Mouse (Mus musculus): ENCODE results near the gene Myo16. TPM values are rescaled to one million over a fixed set of nuclear protein-coding genes. Genes with fewer than 3 reads are reported as not detected.

Gene Myo16
- polyA plus RNA-seq, 1 experiment: 0.44 TPM

DNA sequence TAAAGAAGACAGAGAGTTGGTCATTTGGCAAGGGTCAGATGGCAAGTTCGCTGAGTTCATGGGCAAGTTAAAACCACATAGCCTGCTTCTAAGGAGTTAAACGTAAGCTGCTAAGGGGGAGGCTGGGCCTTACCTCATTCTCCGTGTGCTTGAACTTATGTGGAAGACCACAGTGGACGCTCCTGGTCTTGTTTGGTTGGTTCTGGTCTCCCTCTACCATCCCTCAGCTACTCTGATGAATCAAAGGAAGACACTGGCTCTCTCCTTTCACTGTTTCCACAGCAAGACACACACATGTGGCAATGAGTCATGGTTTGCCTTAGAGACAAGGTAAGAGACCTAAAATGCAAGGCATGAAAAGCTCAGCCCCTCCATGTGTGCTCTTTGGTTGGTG is 453.1 kb downstream of the Myo16 start:
- Histone ChIP-seq H3K4me3 (ENCODE audit: control insufficient read depth, low read depth, low read length) (no peak overlapping the region), H3K36me3 (ENCODE audit: control insufficient read depth, insufficient read depth, low read length) (no peaks in the 10 kb centered on the region), H3K4me1 (ENCODE audit: control insufficient read depth, insufficient read depth, low read length) (no peaks in the 10 kb centered on the region), H3K27ac (ENCODE audit: control insufficient read depth, insufficient read depth, low read depth, low read length) (no peak overlapping the region), H3K27me3 (ENCODE audit: control insufficient read depth, insufficient read depth, low read length) (no peaks in the 10 kb centered on the region)
- TF ChIP-seq POLR2A (IDR thresholded peaks at IDR 0.05; ENCODE audit: control insufficient read depth, low read depth, low read length) (no peak), CTCF (IDR thresholded peaks at IDR 0.05; ENCODE audit: control insufficient read depth, insufficient read depth, insufficient replicate concordance, low read depth, low read length) (no peak)

DNA sequence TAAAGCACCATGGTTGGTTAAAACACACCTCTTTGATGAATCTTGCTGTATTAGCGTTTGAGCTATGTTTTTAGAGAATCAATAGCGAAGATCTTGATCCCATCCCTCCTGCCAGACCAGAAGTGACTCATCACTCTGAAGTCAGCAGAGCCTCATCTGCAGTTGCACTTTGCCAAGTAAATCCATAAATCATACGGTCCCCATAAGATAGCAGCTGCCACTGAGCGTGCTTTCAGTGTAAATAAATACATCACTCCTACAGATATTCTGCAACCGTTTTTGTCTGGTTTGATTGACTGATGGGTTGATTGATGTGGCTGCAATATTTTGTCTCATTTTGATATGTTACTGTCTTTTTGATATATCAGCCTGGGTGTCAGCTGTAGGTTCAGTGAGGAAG is 457.9 kb downstream of the Myo16 start:
- TF ChIP-seq POLR2A (IDR thresholded peaks at IDR 0.05; ENCODE audit: control insufficient read depth, low read depth, low read length) (no peak), CTCF (IDR thresholded peaks at IDR 0.05; ENCODE audit: control insufficient read depth, insufficient read depth, insufficient replicate concordance, low read depth, low read length) (no peak)
- no peak overlapping the region for H3K4me3 ChIP-seq (ENCODE audit: control insufficient read depth, low read depth, low read length)
- no peaks in the 10 kb centered on the region for H3K4me1 ChIP-seq (ENCODE audit: control insufficient read depth, insufficient read depth, low read length)

DNA sequence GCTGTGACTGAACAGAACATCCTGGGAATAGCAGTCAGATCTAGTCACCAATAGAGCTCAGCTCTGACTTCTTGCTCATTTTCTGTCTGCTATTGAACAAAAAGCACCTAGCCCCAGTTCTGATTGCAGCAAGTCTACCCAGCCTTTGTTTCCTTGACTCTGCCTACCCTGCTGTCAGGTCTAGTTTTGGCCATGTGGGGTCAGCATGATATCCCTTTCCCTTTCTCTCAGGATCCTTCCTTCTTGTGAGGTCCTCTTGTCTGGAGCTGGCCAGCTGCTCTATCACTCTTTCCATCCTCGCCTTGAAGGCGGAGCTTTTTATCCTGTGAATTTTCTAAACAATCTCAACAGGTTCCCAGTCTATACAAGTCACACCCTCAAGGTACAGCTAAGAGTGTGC is 459.7 kb downstream of the Myo16 start:
- no peak overlapping the region for H3K4me3 ChIP-seq (ENCODE audit: control insufficient read depth, low read depth, low read length)
- H3K27me3 ChIP-seq (ENCODE audit: control insufficient read depth, insufficient read depth, low read length): no peaks in the 10 kb centered on the region
- no peak overlapping the region for H3K27ac ChIP-seq (ENCODE audit: control insufficient read depth, insufficient read depth, low read depth, low read length)
- H3K4me1 ChIP-seq (ENCODE audit: control insufficient read depth, insufficient read depth, low read length): no peaks in the 10 kb centered on the region
- no peak for TF ChIP-seq CTCF (IDR thresholded peaks at IDR 0.05; ENCODE audit: control insufficient read depth, insufficient read depth, insufficient replicate concordance, low read depth, low read length)
- TF ChIP-seq POLR2A (IDR thresholded peaks at IDR 0.05; ENCODE audit: control insufficient read depth, low read depth, low read length): no peak
- H3K36me3 ChIP-seq (ENCODE audit: control insufficient read depth, insufficient read depth, low read length): no peaks in the 10 kb centered on the region

More for the DNA sequence above, 457.9 kb downstream of the Myo16 start:
- Histone ChIP-seq H3K27me3 (ENCODE audit: control insufficient read depth, insufficient read depth, low read length) (no peaks in the 10 kb centered on the region), H3K36me3 (ENCODE audit: control insufficient read depth, insufficient read depth, low read length) (no peaks in the 10 kb centered on the region), H3K27ac (ENCODE audit: control insufficient read depth, insufficient read depth, low read depth, low read length) (no peak overlapping the region)

DNA sequence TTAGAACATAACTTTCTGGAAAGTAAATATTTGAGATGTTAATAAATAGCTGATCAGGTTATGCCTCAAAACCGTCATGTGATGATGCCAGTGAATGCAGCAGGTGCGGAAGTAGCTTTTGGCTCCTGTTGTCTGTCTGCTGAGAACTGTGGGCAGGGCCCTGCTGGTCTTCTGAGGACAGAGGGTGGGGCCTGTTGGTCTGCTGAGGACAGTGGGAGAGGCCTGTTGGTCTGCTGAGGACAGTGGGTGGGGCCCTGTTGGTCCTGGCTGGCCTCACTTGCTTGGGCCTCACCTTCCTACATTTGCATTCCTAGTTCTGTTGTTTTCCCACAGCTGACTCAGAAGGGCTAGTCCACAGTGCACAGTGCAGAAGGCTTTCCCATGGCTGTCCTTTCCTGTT is 466.0 kb downstream of the Myo16 start:
- Histone ChIP-seq H3K4me3 (ENCODE audit: control insufficient read depth, low read depth, low read length) (no peak overlapping the region), H3K27ac (ENCODE audit: control insufficient read depth, insufficient read depth, low read depth, low read length) (no peak overlapping the region), H3K27me3 (ENCODE audit: control insufficient read depth, insufficient read depth, low read length) (no peaks in the 10 kb centered on the region), H3K36me3 (ENCODE audit: control insufficient read depth, insufficient read depth, low read length) (no peaks in the 10 kb centered on the region), H3K4me1 (ENCODE audit: control insufficient read depth, insufficient read depth, low read length) (no peaks in the 10 kb centered on the region)
- TF ChIP-seq CTCF (IDR thresholded peaks at IDR 0.05; ENCODE audit: control insufficient read depth, insufficient read depth, insufficient replicate concordance, low read depth, low read length) (no peak), POLR2A (IDR thresholded peaks at IDR 0.05; ENCODE audit: control insufficient read depth, low read depth, low read length) (no peak)

DNA sequence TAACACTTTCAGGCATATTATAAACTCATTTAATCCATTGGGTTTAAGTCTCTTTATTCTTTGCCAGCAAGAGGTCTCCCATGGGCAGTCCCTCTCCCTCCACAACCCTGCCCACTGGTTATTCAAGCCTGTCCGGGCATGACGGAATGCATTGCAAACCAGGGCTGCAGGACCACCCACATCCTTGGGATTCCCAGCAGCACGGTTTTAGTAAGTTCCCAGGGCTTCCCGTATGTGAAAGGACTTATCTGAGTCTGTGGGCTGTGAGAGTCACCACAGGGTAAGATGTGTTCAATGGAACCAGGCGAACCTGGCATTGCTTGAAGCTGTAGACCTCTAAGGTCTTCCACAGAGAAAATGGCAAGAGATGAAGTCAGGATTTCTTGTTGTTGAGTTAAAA is 471.6 kb downstream of the Myo16 start:
- TF ChIP-seq CTCF (IDR thresholded peaks at IDR 0.05; ENCODE audit: control insufficient read depth, insufficient read depth, insufficient replicate concordance, low read depth, low read length): no peak
- TF ChIP-seq POLR2A (IDR thresholded peaks at IDR 0.05; ENCODE audit: control insufficient read depth, low read depth, low read length): no peak
- H3K4me1 ChIP-seq (ENCODE audit: control insufficient read depth, insufficient read depth, low read length): no peaks in the 10 kb centered on the region
- no peak overlapping the region for H3K4me3 ChIP-seq (ENCODE audit: control insufficient read depth, low read depth, low read length)
- no peak overlapping the region for H3K27ac ChIP-seq (ENCODE audit: control insufficient read depth, insufficient read depth, low read depth, low read length)
- H3K27me3 ChIP-seq (ENCODE audit: control insufficient read depth, insufficient read depth, low read length): no peaks in the 10 kb centered on the region
- H3K36me3 ChIP-seq (ENCODE audit: control insufficient read depth, insufficient read depth, low read length): no peaks in the 10 kb centered on the region

DNA sequence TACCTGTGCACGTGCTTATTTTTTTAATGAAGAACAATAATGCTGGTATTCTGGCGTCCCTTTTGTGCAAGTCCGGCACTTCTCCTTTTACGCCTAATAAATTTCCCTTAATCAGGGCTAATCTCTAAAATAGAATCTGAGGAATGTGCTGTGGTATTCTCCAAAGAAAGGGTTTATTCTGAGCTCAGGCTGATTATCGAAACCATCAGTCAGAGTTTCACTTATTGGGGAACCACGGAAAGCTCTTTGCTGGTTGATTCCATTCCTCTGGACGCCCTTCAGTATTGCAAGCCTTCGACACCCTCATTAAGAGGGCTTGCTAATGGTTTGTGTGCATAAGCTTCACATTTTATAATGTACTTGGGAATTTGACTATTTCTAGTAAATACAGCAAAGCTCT is 475.0 kb downstream of the Myo16 start:
- Histone ChIP-seq H3K36me3 (ENCODE audit: control insufficient read depth, insufficient read depth, low read length) (no peaks in the 10 kb centered on the region), H3K4me3 (ENCODE audit: control insufficient read depth, low read depth, low read length) (no peak overlapping the region), H3K27ac (ENCODE audit: control insufficient read depth, insufficient read depth, low read depth, low read length) (no peak overlapping the region), H3K4me1 (ENCODE audit: control insufficient read depth, insufficient read depth, low read length) (no peaks in the 10 kb centered on the region), H3K27me3 (ENCODE audit: control insufficient read depth, insufficient read depth, low read length) (no peaks in the 10 kb centered on the region)
- TF ChIP-seq POLR2A (IDR thresholded peaks at IDR 0.05; ENCODE audit: control insufficient read depth, low read depth, low read length): no peak
- TF ChIP-seq CTCF (IDR thresholded peaks at IDR 0.05; ENCODE audit: control insufficient read depth, insufficient read depth, insufficient replicate concordance, low read depth, low read length): no peak

DNA sequence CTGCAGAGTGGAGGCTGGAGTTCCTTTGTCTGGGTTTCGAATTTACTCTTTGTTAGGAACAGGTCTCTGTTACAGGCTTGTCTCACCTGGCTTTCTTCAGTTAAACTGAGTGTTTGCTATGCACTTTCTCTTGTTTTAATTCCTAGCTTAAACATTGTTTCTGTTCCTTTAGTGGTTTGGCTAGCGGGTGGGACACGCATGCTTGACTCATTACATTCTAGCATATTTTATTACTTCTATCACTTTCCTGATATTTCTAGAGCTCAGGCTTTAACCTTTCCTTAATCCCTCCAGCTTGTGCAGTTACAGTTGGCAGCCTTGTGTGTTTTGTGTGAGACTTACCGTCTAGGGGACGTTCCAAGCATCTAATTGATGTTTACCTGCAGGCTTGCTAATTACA is 476.2 kb downstream of the Myo16 start:
- Histone ChIP-seq H3K27ac (ENCODE audit: control insufficient read depth, insufficient read depth, low read depth, low read length) (no peak overlapping the region), H3K4me1 (ENCODE audit: control insufficient read depth, insufficient read depth, low read length) (no peaks in the 10 kb centered on the region), H3K36me3 (ENCODE audit: control insufficient read depth, insufficient read depth, low read length) (no peaks in the 10 kb centered on the region), H3K4me3 (ENCODE audit: control insufficient read depth, low read depth, low read length) (no peak overlapping the region), H3K27me3 (ENCODE audit: control insufficient read depth, insufficient read depth, low read length) (no peaks in the 10 kb centered on the region)
- TF ChIP-seq CTCF (IDR thresholded peaks at IDR 0.05; ENCODE audit: control insufficient read depth, insufficient read depth, insufficient replicate concordance, low read depth, low read length) (no peak), POLR2A (IDR thresholded peaks at IDR 0.05; ENCODE audit: control insufficient read depth, low read depth, low read length) (no peak)

DNA sequence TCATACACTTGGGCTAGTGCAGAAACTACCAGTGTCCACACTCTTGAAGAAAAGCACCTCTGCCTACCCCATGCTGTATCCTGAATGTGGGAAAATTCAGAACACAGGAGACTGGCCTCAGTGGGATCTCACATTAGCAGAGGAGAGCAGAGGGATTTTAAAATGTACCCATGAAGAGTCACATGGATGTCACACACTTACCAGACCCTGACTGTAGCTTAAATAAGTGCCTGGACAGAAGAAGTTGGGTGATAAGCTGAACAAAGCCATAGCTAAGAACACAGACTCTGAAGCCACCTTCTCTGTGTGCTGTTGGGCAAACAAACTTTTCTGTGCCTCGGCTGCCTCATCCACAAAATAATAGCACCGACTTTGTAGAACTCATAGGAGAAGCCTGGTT is 477.3 kb downstream of the Myo16 start:
- TF ChIP-seq POLR2A (IDR thresholded peaks at IDR 0.05; ENCODE audit: control insufficient read depth, low read depth, low read length) (no peak), CTCF (IDR thresholded peaks at IDR 0.05; ENCODE audit: control insufficient read depth, insufficient read depth, insufficient replicate concordance, low read depth, low read length) (no peak)
- no peaks in the 10 kb centered on the region for H3K36me3 ChIP-seq (ENCODE audit: control insufficient read depth, insufficient read depth, low read length)
- no peaks in the 10 kb centered on the region for H3K4me1 ChIP-seq (ENCODE audit: control insufficient read depth, insufficient read depth, low read length)
- H3K27ac ChIP-seq (ENCODE audit: control insufficient read depth, insufficient read depth, low read depth, low read length): no peak overlapping the region
- H3K4me3 ChIP-seq (ENCODE audit: control insufficient read depth, low read depth, low read length): no peak overlapping the region
- H3K27me3 ChIP-seq (ENCODE audit: control insufficient read depth, insufficient read depth, low read length): no peaks in the 10 kb centered on the region

All from testis, adult 2 months (tissue).